Comparison of ENCODE assay signal across 8 mouse cellular contexts in genomic region chr13:92426294-92427051, GRCm38 (mm10). TPM values are rescaled to one million over a fixed set of nuclear protein-coding genes. Genes with fewer than 3 reads are reported as not detected.
DNase-seq lines count a peak whose midpoint lies in the region; ATAC-seq and TF ChIP-seq lines count a peak whose summit lies in the region.

No protein-coding gene starts in this region.

- 1% methylated on average over 91 of the region's 92 CpGs for WGBS in liver, adult 2 months
- WGBS in liver, embryonic 12.5 days (ENCODE audit: insufficient replicate concordance): 3% methylated on average over 82 of the region's 92 CpGs

- H3K4me2 ChIP-seq in liver, embryonic 12.5 days: peak overlapping the region; percentile 72

- TF ChIP-seq CTCF in liver, adult 2 months (IDR thresholded peaks at IDR 0.05; ENCODE audit: low read depth, low read length): no peak
- TF ChIP-seq CTCF in brain, embryonic 14.5 days (IDR thresholded peaks at IDR 0.05; ENCODE audit: borderline replicate concordance, extremely low read depth, insufficient read depth, insufficient read length): no peak
- no peak for TF ChIP-seq CTCF in embryonic fibroblast, embryonic 13.5 days (IDR thresholded peaks at IDR 0.05; ENCODE audit: borderline replicate concordance, insufficient read depth, low read length)

- no peak for TF ChIP-seq POLR2A in liver, adult 2 months (IDR thresholded peaks at IDR 0.05; ENCODE audit: extremely low read depth, insufficient read depth, low read length)
- TF ChIP-seq POLR2A in brain, embryonic 14.5 days (IDR thresholded peaks at IDR 0.05; ENCODE audit: borderline replicate concordance, extremely low read depth, insufficient read depth, insufficient read length, poor library complexity, severe bottlenecking): no peak
- TF ChIP-seq POLR2A in embryonic fibroblast, embryonic 13.5 days (IDR thresholded peaks at IDR 0.05; ENCODE audit: low read depth, low read length): no peak

- H3K9ac ChIP-seq in liver, adult 2 months (ENCODE audit: low read depth, low read length): no peak overlapping the region
- H3K9ac ChIP-seq in liver, embryonic 12.5 days: no peak overlapping the region

- peak overlapping the region; percentile 8; the same call in 1 of the 2 replicates for H3K4me3 ChIP-seq in liver, adult 2 months (ENCODE audit: insufficient read depth, low read depth, low read length)
- peak overlapping the region; percentile 29 for H3K4me3 ChIP-seq in embryonic fibroblast, embryonic 13.5 days (ENCODE audit: insufficient read depth, low read length)
- peak overlapping the region; percentile 51 for H3K4me3 ChIP-seq in liver, embryonic 12.5 days

- ATAC-seq in liver, embryonic 12.5 days: no peak
- ATAC-seq in monocyte, adult 5-6 weeks (replicated peaks; ENCODE audit: insufficient number of reproducible peaks, low FRiP score, low TSS enrichment, poor library complexity, severe bottlenecking): no peak

- H3K27me3 ChIP-seq in liver, adult 2 months (ENCODE audit: control insufficient read depth, insufficient read depth, low read length): peaks cover 15% of the 10 kb centered on the region
- peaks cover 84% of the 10 kb centered on the region for H3K27me3 ChIP-seq in liver, embryonic 12.5 days (replicated peaks)

- H3K27ac ChIP-seq in liver, adult 2 months (replicated peaks; ENCODE audit: insufficient read depth, low read depth, low read length): no peak overlapping the region
- H3K27ac ChIP-seq in embryonic fibroblast, embryonic 13.5 days (ENCODE audit: insufficient read depth, low read length): no peak overlapping the region
- H3K27ac ChIP-seq in liver, embryonic 12.5 days: no peak overlapping the region

- H3K4me1 ChIP-seq in liver, adult 2 months (ENCODE audit: control insufficient read depth, insufficient read depth, low read length): peaks cover 6% of the 10 kb centered on the region
- no peaks in the 10 kb centered on the region for H3K4me1 ChIP-seq in embryonic fibroblast, embryonic 13.5 days (ENCODE audit: control insufficient read depth, insufficient read depth, low read length)
- H3K4me1 ChIP-seq in liver, embryonic 12.5 days: peaks cover 14% of the 10 kb centered on the region

- H3K36me3 ChIP-seq in liver, adult 2 months (ENCODE audit: control insufficient read depth, insufficient read depth, low read length): no peaks in the 10 kb centered on the region
- no peaks in the 10 kb centered on the region for H3K36me3 ChIP-seq in liver, embryonic 12.5 days

- no peaks in the 10 kb centered on the region for H3K9me3 ChIP-seq in liver, embryonic 12.5 days (replicated peaks)

- no peak for DNase-seq in liver, adult 2 months (ENCODE audit: extremely low read depth, low read depth, low spot score)
- no peak for DNase-seq in liver
- DNase-seq in brain, embryonic 14.5 days (ENCODE audit: low read depth): peak; percentile 53
- DNase-seq in induced T-regulatory cell, adult 2 months (ENCODE audit: low read depth): peak; percentile 6
- DNase-seq in retina, postnatal 1 day: peak; percentile 41

- no peaks in the 10 kb centered on the region for H3K79me2 ChIP-seq in liver, adult 2 months (ENCODE audit: control insufficient read depth, insufficient read depth, low read length)

RNA-seq across cellular contexts. Expression of gene Ankrd34b, which starts 0.8 kb away (rescaled TPM):
- total RNA-seq in liver, adult 2 months (2014; rRNA removed): not detected in 2 replicates
- polyA plus RNA-seq in liver, adult 2 months (2012; rRNA removed): not detected in 2 replicates
- polyA plus RNA-seq in brain, embryonic 14.5 days (2012; rRNA removed): 1.4 and 2.9 TPM in 2 replicates
- not detected in 2 replicates for polyA plus RNA-seq in embryonic fibroblast, embryonic 13.5 days (2011; ENCODE audit: insufficient read length, low read depth, missing spikeins)
- polyA plus RNA-seq in liver, embryonic 12.5 days (2016; fragmentation: Nextera tagmentation; extraction: Ambion mirVana): not detected in 2 replicates
- total RNA-seq in monocyte, adult 5-6 weeks (2017): not detected in 3 replicates

RNA-seq across cellular contexts. Expression of gene Fam151b, which starts 57.3 kb away (rescaled TPM):
- total RNA-seq in liver, adult 2 months (2014; rRNA removed): 8.7 and 9.3 TPM in 2 replicates
- polyA plus RNA-seq in liver, adult 2 months (2012; rRNA removed): 2.7 and 3.4 TPM in 2 replicates
- polyA plus RNA-seq in brain, embryonic 14.5 days (2012; rRNA removed): 4.1 and 6.4 TPM in 2 replicates
- 2.3 and 2.8 TPM in 2 replicates for polyA plus RNA-seq in embryonic fibroblast, embryonic 13.5 days (2011; ENCODE audit: insufficient read length, low read depth, missing spikeins)
- 0.19 TPM in 1 of 2 replicates, not detected in the other for polyA plus RNA-seq in liver, embryonic 12.5 days (2016; fragmentation: Nextera tagmentation; extraction: Ambion mirVana)
- 9.9 to 14.8 TPM (median 14.0 TPM) in 3 replicates for total RNA-seq in monocyte, adult 5-6 weeks (2017)

Comparison
In these comparisons a context has a peak if more than half of its experiments do, and no peak if none do; other contexts are left out.
1. DNase-seq: peak in brain, embryonic 14.5 days (single experiment), induced T-regulatory cell, adult 2 months (single experiment) and retina, postnatal 1 day (single experiment); none in liver, adult 2 months (single experiment) and liver (single experiment).
2. Peak in every context shown above with its lines, with median percentiles within 50 percentile points of each other: H3K4me3 ChIP-seq.